Mouse (Mus musculus) small intestine, adult 2 months (tissue): ENCODE data around the gene Nedd9. TPM values are rescaled to one million over a fixed set of nuclear protein-coding genes. Genes with fewer than 3 reads are reported as not detected.

Experiments
- H3K27ac ChIP-seq: fragments of 200-500 bp; 2 replicates; pipeline ENCODE4 v1.5.1; 2012; ENCODE audit warnings: low read depth, low read length, control low read depth, inconsistent platforms; ENCODE audit not compliant: insufficient read depth
- H3K27me3 ChIP-seq: fragments of 200-500 bp; 2 replicates; pipeline ENCODE4 v1.6.1; 2012; ENCODE audit warnings: mild to moderate bottlenecking, moderate library complexity, low read length, inconsistent platforms; ENCODE audit not compliant: control insufficient read depth, insufficient read depth
- H3K36me3 ChIP-seq: fragments of 200-500 bp; 2 replicates; pipeline ENCODE4 v1.6.1; 2012; ENCODE audit warnings: mild to moderate bottlenecking, low read length, control low read depth, inconsistent platforms; ENCODE audit not compliant: control insufficient read depth, insufficient read depth
- H3K4me1 ChIP-seq: fragments of 200-500 bp; 2 replicates; pipeline ENCODE4 v1.6.1; 2012; ENCODE audit warnings: low read length, inconsistent platforms, mixed read lengths; ENCODE audit not compliant: control insufficient read depth, insufficient read depth, insufficient read length
- H3K4me3 ChIP-seq: fragments of 200-500 bp; 2 replicates; pipeline ENCODE4 v1.5.1; 2012; ENCODE audit warnings: low read depth, mild to moderate bottlenecking, control low read depth, inconsistent platforms, low read length, moderate library complexity
- CTCF ChIP-seq: fragments of 200-500 bp; IDR thresholded peaks from 2 replicates; pipeline ENCODE4 v1.5.1; 2012; ENCODE audit warnings: low read depth, mild to moderate bottlenecking, control low read depth, inconsistent platforms, low read length, moderate library complexity, mixed read lengths; ENCODE audit not compliant: insufficient replicate concordance, insufficient read length; ENCODE audit errors: extremely low read depth
- POLR2A ChIP-seq: fragments of 200-500 bp; IDR thresholded peaks from 2 replicates; pipeline ENCODE4 v1.6.1; 2012; ENCODE audit warnings: low read depth, mild to moderate bottlenecking, control low read depth, inconsistent platforms, low read length, moderate library complexity
- WGBS: fragments of 180-500 bp; shearing (Covaris S2); methylation state at CpG from one replicate; pipeline ENCODE4 v1.1.7; 2018; 5-methylcytosine and 5-hydroxymethylcytosine counted together
- polyA plus RNA-seq: library from polyadenylated mRNA; depleted of rRNA; stranded (reverse); fragments of >200 nt; gene quantifications from 2 replicates; pipeline ENCODE4 v1.2.3, GENCODE M21; 2012

The Nedd9 gene
- polyA plus RNA-seq, 1 experiment: 18.1 TPM

GRCm38 (mm10) chr13:41431795-41432194 lies 55.4 kb downstream of the Nedd9 start:
- TF ChIP-seq CTCF (no peak), POLR2A (no peak)
- Histone ChIP-seq H3K27me3 (no peaks in the 10 kb centered on the region), H3K36me3 (no peaks in the 10 kb centered on the region), H3K27ac (no peak overlapping the region), H3K4me3 (no peak overlapping the region), H3K4me1 (peaks cover 3% of the 10 kb centered on the region; the same call in 1 of the 2 replicates)
- 83% methylated on average over 3 of the region's 3 CpGs for WGBS

- WGBS: 90% methylated on average over 3 of the region's 3 CpGs
- no peaks in the 10 kb centered on the region for H3K27me3 ChIP-seq
- TF ChIP-seq CTCF (no peak), POLR2A (no peak)
- no peak overlapping the region for H3K27ac ChIP-seq
- H3K36me3 ChIP-seq: no peaks in the 10 kb centered on the region
- H3K4me1 ChIP-seq: peaks cover 8% of the 10 kb centered on the region; the same call in 1 of the 2 replicates
- no peak overlapping the region for H3K4me3 ChIP-seq
These were observed 60.1 kb downstream of the Nedd9 start for GRCm38 (mm10) chr13:41427046-41427445.

GRCm38 (mm10) chr13:41423463-41424074 lies 63.6 kb downstream of the Nedd9 start:
- Histone ChIP-seq H3K27ac (peak overlapping the region; percentile 62), H3K4me3 (no peak overlapping the region), H3K4me1 (peaks cover 8% of the 10 kb centered on the region; the same call in 1 of the 2 replicates), H3K27me3 (no peaks in the 10 kb centered on the region), H3K36me3 (no peaks in the 10 kb centered on the region)
- no peak; the same call in 1 of the 2 replicates for TF ChIP-seq POLR2A
- TF ChIP-seq CTCF: peak; percentile 17; the same call in 1 of the 2 replicates
- 25% methylated on average over 10 of the region's 10 CpGs for WGBS

- Histone ChIP-seq H3K36me3 (no peaks in the 10 kb centered on the region), H3K27me3 (no peaks in the 10 kb centered on the region), H3K4me1 (peaks cover 8% of the 10 kb centered on the region; the same call in 1 of the 2 replicates), H3K4me3 (no peak overlapping the region), H3K27ac (no peak overlapping the region)
- WGBS: 89% methylated on average over 5 of the region's 5 CpGs
- TF ChIP-seq POLR2A: no peak
- no peak for TF ChIP-seq CTCF
These were observed 64.6 kb downstream of the Nedd9 start for GRCm38 (mm10) chr13:41422581-41422980.

GRCm38 (mm10) chr13:41420376-41420775 lies 66.8 kb downstream of the Nedd9 start:
- WGBS: 76% methylated on average over 4 of the region's 4 CpGs
- TF ChIP-seq CTCF (no peak), POLR2A (no peak)
- Histone ChIP-seq H3K4me1 (peaks cover 8% of the 10 kb centered on the region; the same call in 1 of the 2 replicates), H3K36me3 (no peaks in the 10 kb centered on the region), H3K4me3 (no peak overlapping the region), H3K27me3 (no peaks in the 10 kb centered on the region), H3K27ac (no peak overlapping the region)

- no peak overlapping the region for H3K4me3 ChIP-seq
- H3K36me3 ChIP-seq: no peaks in the 10 kb centered on the region
- WGBS: 60% methylated on average over 13 of the region's 13 CpGs
- TF ChIP-seq POLR2A: no peak
- no peak for TF ChIP-seq CTCF
- H3K27me3 ChIP-seq: no peaks in the 10 kb centered on the region
- H3K27ac ChIP-seq: no peak overlapping the region
- peaks cover 3% of the 10 kb centered on the region; the same call in 1 of the 2 replicates for H3K4me1 ChIP-seq
These were observed 68.8 kb downstream of the Nedd9 start for GRCm38 (mm10) chr13:41418198-41418869.

GRCm38 (mm10) chr13:41416065-41417016 lies 70.8 kb downstream of the Nedd9 start:
- no peaks in the 10 kb centered on the region for H3K36me3 ChIP-seq
- no peak for TF ChIP-seq CTCF
- no peak for TF ChIP-seq POLR2A
- no peak overlapping the region for H3K27ac ChIP-seq
- no peaks in the 10 kb centered on the region for H3K27me3 ChIP-seq
- no peak overlapping the region for H3K4me3 ChIP-seq
- 55% methylated on average over 11 of the region's 11 CpGs for WGBS
- H3K4me1 ChIP-seq: no peaks in the 10 kb centered on the region; the same call in 1 of the 2 replicates
